Mouse (Mus musculus) cerebellum, adult 2 months (tissue): ENCODE results near the gene Cabcoco1. TPM values are rescaled to one million over a fixed set of nuclear protein-coding genes. Genes with fewer than 3 reads are reported as not detected.

Experiments
- DNase-seq, 2 experiments: peaks; one replicate each; pipeline ENCODE4 v3.0.0; 2021
- H3K27ac ChIP-seq: fragments of 200-500 bp; 2 replicates; pipeline ENCODE4 v1.5.1; 2012; ENCODE audit warnings: low read length, control low read depth, inconsistent platforms; ENCODE audit not compliant: insufficient read depth
- H3K27me3 ChIP-seq: fragments of 200-500 bp; 2 replicates; pipeline ENCODE4 v1.6.1; 2012; ENCODE audit warnings: inconsistent platforms, mild to moderate bottlenecking, low read length, moderate library complexity; ENCODE audit not compliant: control insufficient read depth, insufficient read depth
- H3K4me1 ChIP-seq: fragments of 200-500 bp; 2 replicates; pipeline ENCODE4 v1.6.1; 2011; ENCODE audit warnings: low read length; ENCODE audit not compliant: control insufficient read depth, insufficient read depth
- H3K4me3 ChIP-seq: fragments of 200-500 bp; replicated peaks from 2 replicates; pipeline ENCODE3; 2011; ENCODE audit warnings: mild to moderate bottlenecking, low read depth, low read length, control low read depth; ENCODE audit not compliant: insufficient read depth
- CTCF ChIP-seq: fragments of 200-500 bp; IDR thresholded peaks from 2 replicates; pipeline ENCODE4 v1.5.1; 2011; ENCODE audit warnings: low read depth, mild to moderate bottlenecking, control low read depth, low read length, moderate library complexity, borderline replicate concordance; ENCODE audit not compliant: insufficient read depth
- POLR2A ChIP-seq: fragments of 200-500 bp; IDR thresholded peaks from 2 replicates; pipeline ENCODE4 v1.6.1; 2011; ENCODE audit warnings: low read length, control low read depth, borderline replicate concordance; ENCODE audit not compliant: insufficient read depth
- WGBS: fragments of 180-500 bp; shearing (Covaris S2); methylation state at CpG from one replicate; pipeline ENCODE4 v1.1.7; 2018; 5-methylcytosine and 5-hydroxymethylcytosine counted together
- polyA plus RNA-seq: library from polyadenylated mRNA; depleted of rRNA; stranded (reverse); fragments of >200 nt; gene quantifications from 2 replicates; pipeline ENCODE4 v1.2.3, GENCODE M21; 2012

The Cabcoco1 gene
- polyA plus RNA-seq, 1 experiment = 1.9 TPM

DNA sequence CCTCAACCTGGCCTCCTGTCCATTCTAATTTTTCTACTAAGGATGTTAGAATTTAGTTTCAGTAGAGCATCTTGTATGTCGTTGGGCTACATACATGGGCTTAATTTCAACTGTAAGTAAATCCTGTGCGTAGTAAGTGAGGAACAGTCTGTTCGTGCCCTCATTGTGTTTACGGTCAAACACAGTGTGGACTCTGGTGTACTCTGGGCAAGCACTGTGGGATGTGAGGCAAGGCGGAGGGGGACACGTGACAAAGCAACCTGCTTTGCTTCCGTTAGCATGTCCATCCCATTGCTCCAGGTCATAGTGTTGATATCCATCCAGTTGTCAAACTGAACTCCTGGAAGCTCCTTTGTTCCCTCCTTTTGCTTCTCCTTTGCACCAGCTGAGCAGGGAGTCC lies 84.7 kb downstream of the Cabcoco1 start:
- DNase-seq = no peak
- no peak for TF ChIP-seq CTCF
- TF ChIP-seq POLR2A = no peak
- Histone ChIP-seq H3K27ac (no peak overlapping the region), H3K4me1 (no peaks in the 10 kb centered on the region; the same call in 1 of the 2 replicates), H3K27me3 (no peaks in the 10 kb centered on the region), H3K4me3 (no peak overlapping the region)
- WGBS = 93% methylated on average over 7 of the region's 7 CpGs

DNA sequence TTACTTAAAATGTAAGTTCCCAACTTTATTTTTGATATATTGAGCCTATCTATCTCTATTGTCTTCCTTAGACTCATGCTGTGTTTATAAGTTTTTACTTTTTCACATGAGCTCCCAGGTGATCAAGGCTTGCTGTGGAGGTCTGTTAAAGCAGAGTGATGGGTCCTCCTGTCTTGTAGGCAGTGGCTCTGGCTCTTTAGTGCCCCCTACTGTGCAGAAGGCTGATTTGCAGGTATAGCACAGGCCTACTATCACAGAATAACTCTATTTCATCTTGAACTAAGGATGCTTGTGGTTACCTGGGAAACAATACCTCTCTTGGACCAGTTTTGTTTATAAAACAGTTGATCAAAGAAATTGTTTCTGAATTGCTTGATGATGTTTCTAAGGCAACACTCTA lies 87.2 kb downstream of the Cabcoco1 start:
- no peak for TF ChIP-seq POLR2A
- no peak for TF ChIP-seq CTCF
- H3K27me3 ChIP-seq = no peaks in the 10 kb centered on the region

DNA sequence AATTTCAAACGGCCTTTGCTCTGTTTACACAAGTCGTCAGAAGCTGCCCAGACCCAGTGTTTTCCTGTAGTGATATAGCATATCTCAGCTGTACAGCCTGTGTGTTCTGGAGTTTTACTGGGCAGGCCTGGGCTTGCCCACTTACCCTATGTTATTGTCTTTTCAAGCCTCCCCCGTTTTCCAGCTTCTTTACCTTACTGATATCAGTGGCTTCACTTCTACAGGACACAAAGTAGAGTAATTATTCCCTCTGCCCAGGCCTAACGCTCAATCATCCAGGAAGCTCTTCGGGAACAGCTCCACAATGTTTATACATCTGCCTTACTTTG lies 94.9 kb downstream of the Cabcoco1 start:
- DNase-seq = no peak
- H3K27me3 ChIP-seq = no peaks in the 10 kb centered on the region
- no peak for TF ChIP-seq POLR2A
- no peak for TF ChIP-seq CTCF
- no peaks in the 10 kb centered on the region for H3K4me1 ChIP-seq
- no peak overlapping the region for H3K4me3 ChIP-seq
- H3K27ac ChIP-seq = no peak overlapping the region
- WGBS = 65% methylated on average over 5 of the region's 5 CpGs

More for the DNA sequence above, 87.2 kb downstream of the Cabcoco1 start:
- no peak overlapping the region for H3K4me3 ChIP-seq
- no peak for DNase-seq
- no peak overlapping the region for H3K27ac ChIP-seq
- H3K4me1 ChIP-seq = no peaks in the 10 kb centered on the region

DNA sequence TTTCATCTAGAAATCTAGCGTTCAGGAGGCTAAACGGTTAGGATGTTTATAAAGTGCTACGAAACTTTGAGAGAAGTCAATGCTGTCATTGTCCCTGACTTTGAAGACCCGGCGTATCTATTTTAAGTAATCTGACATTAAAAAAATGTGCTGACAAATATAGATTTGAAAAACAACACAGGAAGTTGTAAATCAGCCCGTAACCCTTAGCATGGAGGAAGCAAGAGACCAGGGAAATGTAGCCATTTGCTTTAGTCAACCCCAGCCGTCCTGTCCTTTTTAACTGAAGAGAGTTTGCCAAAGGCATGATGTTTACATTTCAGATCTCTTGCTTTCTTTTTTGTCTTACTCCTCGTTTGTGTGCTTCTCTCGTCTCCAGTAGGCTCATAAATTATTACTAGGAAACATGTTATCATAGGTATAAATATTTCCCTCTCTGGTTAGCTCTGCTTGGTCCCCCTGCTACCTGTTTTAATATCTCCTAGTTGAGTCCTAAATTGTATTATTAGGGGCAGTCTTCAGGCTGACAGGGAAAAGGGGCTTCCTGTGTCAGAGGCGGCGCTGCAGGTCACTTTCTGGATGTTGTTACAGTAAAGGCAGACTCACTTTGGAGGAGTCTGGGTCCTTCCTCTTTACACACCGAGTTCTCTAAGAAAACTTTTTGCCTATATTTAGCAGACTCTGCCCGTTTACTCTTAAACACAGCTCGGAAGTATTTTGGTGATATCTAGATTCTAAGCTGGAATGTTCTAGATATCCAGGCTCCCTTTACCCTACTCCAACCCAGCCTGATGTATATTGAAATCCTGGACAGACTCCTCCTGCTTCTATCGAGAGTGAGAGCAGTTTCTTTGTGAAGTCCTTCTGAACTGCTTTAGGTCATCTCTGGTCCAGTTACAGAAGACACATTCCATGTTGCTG lies 95.6 kb downstream of the Cabcoco1 start:
- 77% methylated on average over 15 of the region's 15 CpGs for WGBS
- Histone ChIP-seq H3K4me1 (no peaks in the 10 kb centered on the region), H3K4me3 (no peak overlapping the region), H3K27me3 (no peaks in the 10 kb centered on the region), H3K27ac (no peak overlapping the region)
- DNase-seq = no peak
- no peak for TF ChIP-seq CTCF
- no peak for TF ChIP-seq POLR2A

DNA sequence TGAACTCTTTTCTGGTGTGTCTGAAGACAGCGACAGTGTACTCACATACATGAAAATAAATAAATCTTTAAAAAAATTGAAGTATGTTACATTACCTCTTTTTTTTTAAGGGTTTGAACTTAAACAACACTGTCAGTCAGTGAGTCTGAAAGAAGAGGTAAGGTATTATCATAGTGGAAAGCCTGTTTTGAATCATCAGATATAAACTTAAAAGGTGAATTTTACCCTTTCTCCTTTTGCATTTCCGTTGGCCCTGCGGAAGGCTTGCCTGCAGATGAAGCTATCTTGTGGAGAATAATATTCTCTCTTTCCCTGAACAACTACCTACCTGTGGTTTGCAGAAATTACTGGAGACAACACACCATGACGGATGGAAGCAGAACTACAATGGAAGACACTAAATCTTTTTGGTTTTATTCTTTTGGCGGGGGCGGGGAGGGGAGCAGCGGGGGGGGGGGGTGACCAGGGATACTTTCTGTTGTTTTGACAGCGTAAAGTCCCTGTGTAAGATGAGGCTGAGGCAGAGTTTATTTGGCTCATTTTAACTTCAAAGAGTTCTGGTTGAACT lies 96.4 kb downstream of the Cabcoco1 start:
- Histone ChIP-seq H3K27me3 (no peaks in the 10 kb centered on the region), H3K27ac (no peak overlapping the region), H3K4me1 (no peaks in the 10 kb centered on the region), H3K4me3 (no peak overlapping the region)
- no peak for DNase-seq
- no peak for TF ChIP-seq CTCF
- TF ChIP-seq POLR2A = no peak
- 63% methylated on average over 8 of the region's 8 CpGs for WGBS

DNA sequence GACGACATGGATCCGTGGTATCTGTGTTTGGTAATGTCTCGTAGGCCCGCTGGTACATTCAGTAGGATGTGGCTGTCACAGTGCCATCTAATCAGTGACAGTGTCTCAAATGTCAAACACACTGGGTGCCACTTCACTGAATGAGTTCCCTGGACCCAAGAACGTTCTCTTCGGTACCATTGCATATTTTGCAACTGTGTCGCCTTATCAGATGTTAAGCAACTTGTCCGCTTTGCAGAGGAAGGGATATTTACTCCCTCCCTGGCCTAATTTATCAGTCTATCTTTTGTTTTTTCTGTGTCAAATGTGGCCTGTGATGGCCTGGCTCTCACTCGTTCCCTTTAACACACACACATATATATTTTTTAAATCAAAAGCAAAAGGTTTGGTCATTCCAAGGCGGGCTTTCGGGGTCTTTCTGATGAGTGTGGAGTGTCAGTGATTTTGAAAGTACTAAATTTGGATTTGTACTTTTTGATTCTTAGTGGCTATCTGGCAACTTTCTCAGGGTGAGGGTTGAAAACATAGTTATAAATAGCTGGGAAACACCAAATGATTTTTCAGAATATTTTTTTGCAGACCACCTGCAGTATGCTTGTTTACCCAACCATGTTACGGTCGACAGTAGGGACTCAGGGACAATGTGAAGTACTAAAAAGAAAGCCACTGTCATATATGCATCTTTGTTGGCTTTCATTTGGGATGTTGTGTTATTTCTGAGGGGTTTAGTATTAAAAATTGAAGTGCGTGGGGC lies 97.2 kb downstream of the Cabcoco1 start:
- no peak overlapping the region for H3K4me3 ChIP-seq
- WGBS = 88% methylated on average over 14 of the region's 14 CpGs
- H3K27me3 ChIP-seq = no peaks in the 10 kb centered on the region
- H3K4me1 ChIP-seq = no peaks in the 10 kb centered on the region
- TF ChIP-seq POLR2A (no peak), CTCF (no peak)
- no peak overlapping the region for H3K27ac ChIP-seq
- no peak for DNase-seq

DNA sequence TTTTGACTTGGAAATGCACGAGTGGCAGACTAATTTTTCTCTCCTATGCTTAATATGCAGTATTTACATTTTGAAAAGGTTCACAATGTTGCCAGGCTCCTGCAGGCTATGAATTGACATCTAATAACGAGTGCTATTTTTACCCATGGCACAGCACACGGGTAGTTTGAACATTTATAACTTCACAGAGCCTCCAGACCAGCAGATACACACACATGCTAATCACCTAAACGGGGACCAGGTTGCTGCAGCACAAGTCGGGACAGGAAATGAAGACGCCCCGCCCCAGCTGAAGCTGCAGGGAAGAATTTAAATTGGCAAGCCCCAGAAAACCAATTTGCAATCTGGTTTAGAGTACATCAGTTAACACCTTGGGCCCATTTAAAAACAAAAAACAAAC lies 98.6 kb downstream of the Cabcoco1 start:
- no peaks in the 10 kb centered on the region for H3K27me3 ChIP-seq
- no peak overlapping the region for H3K4me3 ChIP-seq
- H3K27ac ChIP-seq = no peak overlapping the region
- DNase-seq = no peak
- TF ChIP-seq POLR2A (no peak), CTCF (no peak)
- WGBS = 15% methylated on average over 7 of the region's 7 CpGs
- H3K4me1 ChIP-seq = no peaks in the 10 kb centered on the region
